Mouse (Mus musculus) cerebellum, adult 9-10 months (tissue): ENCODE data around the gene Hivep1.

Experiments used
- DNase-seq: peaks from one replicate; pipeline ENCODE4 v3.0.0; 2022

The Hivep1 gene

DNA sequence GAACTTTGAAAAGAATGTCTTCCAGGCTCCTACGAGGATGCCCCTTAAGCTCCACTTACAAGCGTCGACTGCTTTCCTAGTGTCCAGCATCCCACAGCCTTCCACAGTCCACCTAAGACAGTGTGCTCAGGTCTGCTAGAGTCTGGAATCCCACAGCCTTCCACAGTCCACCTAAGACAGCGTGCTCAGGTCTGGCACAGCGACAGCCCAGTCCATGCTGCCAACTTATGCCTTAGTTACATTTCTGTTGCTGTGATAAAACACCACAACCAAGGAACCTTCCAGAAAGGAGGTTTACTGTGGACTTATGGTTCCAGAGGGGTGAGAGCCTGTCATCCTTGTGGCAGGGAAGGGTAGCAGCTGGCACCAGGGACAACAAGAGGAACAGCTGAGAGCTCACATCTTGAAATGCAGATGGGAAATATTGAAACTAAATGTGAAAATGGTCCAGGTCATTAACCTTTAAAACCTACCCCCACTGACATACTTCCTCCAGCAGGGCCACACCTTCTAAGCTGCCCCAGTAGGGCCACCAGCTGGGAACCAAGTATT lies 25.0 kb downstream of the Hivep1 start:
- no peak for DNase-seq

DNA sequence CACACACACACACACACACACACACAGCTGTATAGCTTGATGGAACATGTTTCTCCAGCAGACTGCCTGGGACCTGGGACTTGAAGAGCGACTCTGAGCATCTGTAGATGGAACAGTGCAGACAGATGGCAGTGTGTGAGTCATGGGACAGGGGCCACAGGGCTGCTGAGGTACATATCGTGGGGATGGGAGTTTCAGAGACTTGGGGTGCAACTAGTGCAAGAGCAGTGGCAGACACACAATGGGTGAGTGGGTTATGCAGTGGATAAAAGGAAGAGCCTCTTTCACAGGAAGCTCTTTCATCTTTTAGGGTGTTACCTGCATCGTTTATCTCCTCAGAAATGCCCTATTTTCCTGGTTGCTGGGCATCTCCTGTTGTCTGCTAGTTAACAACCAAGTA lies 25.8 kb downstream of the Hivep1 start:
- no peak for DNase-seq

DNA sequence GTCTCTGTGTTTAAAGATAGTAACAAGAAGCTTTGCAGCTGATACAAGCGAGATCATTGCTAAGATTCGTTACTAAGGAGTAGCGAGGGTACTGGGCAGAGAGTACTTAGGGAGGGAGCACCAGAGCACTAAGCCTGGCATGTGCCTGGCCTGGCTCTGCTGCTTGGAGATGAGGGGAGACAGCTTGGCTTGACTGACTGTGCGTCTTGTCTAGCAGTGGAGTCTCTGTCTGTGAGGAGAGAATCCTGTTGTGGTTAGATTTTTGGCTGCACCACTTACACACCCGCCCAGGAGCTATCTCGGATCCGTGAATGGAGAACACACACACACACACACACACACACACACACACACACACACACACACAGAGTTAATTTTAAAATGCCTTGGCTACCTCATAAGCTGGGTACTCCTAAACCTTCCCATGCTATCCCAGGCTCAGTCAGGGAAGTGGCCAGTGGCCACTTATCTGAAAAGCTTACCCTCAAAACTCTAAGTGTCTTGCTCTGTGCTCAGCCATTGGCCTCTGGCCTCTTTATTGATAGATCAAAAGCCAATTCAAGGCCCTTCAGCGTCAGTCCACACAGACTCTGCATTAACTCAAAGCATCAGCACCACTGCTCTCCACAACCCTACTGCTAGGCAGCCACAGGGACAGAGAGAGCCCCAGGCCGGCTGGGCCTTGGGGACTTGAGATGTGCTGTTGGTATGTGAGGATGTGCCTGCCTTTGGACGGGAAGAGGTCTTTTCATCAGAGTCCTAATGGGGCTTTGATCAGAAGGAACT lies 28.5 kb downstream of the Hivep1 start:
- DNase-seq: no peak

DNA sequence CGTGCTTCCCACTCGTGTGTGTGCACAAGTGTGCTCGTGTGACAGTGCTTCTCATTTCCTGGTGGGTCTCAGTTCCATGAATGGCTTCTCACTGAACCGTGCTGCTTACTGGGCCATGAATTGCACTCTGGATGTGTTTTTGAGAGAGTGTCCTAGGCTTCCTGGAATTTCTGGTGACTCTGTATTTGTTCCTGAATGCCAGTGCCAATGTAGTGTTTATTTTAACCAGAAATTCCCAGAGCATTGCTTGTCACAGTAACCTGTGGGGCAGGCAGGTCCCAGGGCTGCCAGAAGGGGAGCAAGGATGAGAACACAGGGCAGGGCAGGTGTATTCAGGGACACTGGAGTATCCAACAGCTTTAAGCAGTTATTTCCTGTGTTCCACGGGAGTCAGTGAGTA lies 36.5 kb downstream of the Hivep1 start:
- DNase-seq: no peak

DNA sequence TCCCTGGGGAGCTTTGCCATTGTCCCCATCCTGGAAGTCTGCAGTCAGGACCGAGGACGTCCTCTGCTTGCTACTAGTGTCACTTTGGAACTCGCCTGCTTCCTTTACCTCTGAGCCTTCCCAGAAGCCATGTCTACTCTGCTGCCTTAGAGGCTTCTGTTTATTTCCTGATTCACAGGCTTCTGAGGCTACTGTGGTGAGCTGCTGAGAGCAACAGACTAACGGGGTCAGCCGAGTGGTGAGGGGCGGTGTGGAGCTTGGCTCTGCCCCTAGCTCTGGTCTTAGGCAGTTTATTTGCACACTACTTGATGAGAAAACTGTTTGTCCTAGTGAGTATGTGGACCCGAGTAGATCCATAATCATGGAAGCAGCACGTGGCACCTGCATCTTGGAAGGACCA lies 37.2 kb downstream of the Hivep1 start:
- no peak for DNase-seq

DNA sequence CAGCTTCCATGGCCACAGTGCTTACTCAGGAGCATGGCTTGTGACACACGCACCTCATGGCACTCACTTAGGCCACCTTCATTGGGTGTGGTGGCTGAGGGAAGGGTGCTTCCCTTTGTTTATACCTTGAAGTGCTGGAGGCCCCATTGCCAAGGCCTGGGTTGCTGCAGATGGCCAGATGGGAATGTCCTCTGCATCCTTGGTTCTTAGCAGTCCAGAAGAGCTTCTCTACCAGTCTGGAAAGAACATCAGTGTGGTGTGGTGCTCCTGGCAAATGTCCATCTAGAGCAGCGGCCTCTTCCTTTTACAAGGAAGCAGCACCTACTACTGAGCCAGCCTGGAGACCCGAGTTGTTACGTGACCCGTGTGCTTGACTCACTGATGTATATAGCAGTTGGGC lies 38.9 kb downstream of the Hivep1 start:
- DNase-seq: no peak

DNA sequence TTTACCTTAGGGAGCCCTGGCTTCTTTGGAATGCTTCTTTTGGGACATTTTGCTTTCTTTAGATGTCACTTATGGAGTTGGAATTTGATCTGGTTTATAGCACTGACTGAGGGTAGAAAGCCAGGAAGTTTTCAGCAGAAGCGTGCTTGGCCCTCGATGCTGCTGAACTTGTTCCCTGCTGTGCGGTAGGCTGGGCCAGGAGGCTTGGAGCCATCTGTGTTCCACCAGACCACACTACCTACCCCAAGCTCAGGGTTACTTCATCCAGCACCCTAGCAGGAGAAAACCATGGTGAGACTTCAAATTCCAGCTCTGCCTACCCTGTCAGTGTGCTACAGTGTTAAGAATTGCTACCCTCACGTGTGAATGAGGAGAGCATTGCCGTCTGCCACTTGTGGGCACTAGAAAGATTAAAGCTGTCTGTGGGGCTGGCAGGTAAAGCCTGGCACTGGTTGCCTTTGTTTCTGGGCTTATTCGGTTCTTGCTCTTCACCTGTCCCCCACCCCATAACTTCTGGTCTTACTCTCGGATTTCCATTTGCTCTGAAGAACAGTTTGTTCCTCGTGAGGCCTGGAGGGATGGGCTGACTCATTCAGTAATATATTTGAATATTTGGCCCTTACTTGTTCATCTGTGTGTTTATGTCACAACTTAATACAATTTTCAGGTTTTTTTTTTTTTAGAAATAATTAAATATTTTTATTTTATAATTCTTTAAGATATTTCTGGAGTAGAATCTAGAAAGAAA lies 40.7 kb downstream of the Hivep1 start:
- DNase-seq: peak; percentile 73

DNA sequence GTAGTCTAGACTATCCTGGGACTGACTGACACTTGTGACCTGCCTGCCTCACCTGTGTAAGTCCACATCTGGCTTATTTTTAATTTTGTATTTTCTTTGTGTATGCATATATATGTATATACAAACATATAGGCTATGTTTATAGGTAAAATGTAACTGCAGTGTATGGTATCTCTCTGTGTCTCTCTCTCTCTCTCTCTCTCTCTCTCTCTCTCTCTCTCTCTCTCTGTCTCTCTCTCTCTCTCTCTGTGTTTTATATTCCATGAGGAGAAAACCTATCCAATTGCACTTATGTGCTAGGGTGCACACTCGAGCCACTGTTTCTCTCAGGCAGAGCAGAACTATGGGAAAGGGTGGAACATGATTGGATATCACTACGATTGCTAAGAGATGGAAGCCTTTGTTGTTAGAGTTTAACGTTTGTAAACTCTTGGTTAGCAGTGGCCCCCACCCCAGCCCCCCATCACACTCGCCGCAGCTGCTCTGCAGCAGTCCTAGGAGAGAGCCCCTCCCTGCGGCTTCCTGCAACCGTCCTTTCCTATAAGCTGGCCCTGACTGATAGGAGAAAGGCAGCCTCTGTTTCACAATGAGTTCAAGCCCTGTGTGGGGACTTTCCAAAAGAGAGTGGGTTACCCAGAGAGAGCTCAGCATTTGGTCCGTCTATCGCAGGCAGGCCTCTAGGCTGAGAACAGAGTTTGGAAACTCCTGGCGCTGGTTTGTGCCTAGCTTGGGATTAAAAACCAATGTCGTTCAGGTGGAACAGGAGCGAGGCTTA lies 41.6 kb downstream of the Hivep1 start:
- no peak for DNase-seq

DNA sequence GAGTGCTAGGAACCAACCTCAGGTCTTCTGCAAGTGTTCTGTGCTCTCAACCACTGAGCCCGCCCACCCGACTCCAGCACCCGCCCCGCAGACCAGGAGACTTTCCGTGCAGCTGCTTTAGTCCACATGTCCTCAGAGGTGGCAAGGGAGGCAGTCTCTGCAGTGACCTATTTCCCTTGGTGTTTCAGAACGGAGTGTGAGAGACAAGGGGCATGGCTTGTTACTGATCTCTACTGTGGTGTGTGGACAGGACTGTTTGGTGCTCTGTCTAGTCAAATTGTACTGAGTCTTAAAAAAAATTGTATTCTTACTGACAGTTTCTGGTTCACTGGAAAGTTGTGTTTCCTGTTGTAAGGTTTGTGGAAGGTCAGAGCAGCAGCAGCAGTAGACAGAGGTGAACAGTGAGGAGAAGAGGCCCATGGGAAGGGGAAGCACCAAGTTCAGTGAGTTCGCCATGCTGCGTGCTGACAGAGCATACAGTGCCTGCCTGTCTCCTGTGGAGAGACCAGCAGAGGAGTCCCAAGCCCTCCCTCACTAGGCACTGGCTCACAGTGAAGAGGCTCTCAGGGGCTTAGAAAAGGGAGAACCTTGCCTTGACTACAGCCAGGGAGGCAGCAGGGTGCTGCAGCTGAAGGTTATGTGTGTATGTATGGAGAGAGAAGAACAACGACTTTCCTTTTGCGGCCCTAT lies 44.1 kb downstream of the Hivep1 start:
- no peak for DNase-seq

DNA sequence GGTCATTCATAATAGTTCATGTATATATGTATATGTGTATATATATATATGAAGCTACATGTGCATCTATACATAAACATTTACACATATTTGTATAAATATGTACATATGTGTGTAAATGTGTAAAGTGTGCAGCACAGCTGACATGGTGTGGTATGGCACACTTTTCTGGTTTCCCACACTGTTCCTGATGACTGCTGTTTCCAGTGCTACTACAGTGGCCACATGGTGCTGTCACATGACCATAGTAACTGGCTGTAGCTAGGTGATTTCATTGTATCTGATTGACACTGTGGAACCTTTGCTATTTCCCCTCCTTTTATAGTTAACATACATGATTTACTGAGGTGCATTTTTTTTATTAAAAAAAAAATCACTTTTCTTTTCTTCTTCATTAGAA lies 45.3 kb downstream of the Hivep1 start:
- DNase-seq: no peak

DNA sequence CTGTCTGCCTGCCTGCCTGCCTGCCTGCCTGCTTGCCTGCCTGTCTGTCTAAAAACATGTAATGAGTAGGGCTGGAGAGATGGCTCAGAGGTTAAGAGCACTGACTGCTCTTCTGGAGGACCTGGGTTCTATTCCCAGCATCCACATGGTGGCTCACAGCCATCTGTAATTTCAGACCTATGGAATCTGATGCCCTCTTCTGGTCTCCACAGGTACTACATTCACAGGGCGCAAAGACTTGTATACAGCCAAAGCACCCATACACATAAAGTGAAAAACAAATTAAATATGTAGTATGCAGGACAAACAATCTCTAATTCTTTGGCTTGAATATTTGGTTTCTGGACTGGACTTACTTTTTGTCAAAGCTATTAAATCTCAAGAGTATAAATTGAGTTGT lies 46.7 kb downstream of the Hivep1 start:
- DNase-seq: no peak

DNA sequence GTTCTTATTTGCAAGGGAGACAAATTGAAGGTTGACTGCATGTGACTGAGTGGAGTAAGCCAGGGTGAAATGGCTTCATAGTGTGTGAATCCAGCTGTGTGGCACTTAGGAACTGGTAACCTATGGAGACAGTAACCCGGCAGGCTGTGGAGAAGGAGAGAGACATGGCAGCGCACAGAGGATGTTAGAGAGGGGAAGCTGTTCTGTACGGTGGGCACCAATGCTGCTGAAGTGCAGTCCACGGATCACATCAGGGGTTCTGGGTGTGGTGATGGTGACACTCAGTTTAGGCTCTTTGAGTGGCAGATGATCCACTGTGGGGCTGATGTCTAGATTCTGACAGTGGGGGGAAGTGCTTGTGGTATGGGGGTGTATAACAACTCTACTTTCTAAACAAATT lies 47.7 kb downstream of the Hivep1 start:
- no peak for DNase-seq

DNA sequence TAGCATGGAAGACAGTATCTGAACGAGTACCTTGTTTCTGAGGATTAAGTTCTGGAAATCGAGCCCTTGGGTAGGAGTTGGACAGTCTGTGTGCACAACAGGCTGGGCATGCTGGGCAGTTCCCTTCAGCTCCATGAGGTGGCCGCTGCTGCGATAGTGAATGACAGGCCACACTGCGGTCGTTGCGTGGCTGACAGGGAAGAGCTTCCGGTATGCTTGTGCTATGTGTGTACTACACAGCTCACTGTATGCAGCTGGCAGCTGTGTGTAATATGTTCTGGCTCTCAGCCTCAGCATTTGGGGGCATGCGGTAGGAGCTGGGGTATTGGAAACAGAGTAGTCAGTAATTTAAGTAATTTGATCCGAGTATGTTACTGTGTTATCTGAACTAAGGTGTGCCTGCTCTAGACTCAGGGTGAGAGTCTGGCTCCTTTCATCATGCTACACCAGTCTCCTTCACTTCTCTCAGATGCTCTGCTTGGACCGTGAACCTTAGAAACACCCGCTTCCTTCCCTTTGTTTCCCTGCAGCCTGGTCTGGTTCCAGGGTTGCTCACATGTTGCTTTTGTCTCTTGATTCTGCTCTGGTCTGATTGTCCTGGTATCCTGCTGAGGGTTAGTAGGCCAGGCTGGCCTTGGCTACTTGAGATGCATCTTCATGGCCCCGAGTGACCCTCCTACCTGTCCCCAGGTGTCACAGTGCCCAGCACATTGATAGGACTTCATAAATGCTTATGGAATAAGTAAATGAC lies 49.8 kb downstream of the Hivep1 start:
- peak; percentile 65 for DNase-seq

DNA sequence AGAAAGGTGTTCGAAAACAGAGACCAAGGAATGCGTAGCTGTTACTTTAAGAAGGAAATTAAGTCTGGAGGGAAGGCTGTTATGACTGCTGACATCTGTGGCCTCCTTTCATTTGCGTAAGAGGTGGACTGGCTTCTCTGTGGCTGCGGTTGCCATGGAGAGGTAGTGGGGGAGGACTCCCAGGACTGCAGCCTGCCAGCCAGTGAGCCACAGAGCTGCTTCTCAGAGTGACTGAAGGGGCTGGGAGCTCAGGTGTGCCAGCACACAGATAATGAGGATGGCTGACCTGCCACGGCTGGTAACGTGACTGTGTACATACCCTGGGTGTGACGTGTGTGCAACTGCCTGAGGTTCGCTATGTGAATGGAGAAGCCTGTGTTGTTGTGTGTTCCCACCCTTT lies 51.2 kb downstream of the Hivep1 start:
- peak; percentile 87 for DNase-seq

DNA sequence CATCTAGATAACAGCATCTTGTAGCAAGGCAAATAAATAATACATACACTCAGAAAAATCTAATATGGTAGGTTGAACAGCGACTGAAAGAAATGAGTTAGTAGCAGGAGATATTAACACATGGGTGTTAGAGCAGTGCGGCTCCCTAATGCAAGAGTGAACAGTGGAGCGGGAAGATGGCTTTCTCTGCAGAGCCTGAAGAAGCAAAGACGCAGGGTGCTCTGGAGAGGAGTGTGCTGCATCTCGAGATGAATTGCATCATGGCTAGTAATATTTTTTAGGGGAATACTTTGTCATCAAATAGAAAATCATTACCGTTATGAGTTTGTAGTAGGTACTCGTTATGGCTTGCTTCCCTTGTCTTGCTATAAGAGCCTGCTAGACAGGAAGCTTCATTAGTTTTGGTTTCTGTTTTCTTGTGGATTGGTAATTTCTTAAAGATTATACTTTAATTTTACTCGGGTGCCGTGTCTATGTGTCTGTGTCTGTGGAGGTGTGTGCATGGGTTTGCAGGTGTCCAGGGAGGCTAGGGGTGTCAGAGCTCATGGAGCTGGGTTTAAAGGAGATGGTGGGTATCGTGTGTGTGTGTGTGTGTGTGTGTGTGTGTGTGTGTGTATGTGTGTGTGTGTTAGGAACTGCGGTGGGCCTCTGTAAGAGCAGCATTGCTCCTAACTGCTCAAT lies 51.8 kb downstream of the Hivep1 start:
- DNase-seq: peak; percentile 48

DNA sequence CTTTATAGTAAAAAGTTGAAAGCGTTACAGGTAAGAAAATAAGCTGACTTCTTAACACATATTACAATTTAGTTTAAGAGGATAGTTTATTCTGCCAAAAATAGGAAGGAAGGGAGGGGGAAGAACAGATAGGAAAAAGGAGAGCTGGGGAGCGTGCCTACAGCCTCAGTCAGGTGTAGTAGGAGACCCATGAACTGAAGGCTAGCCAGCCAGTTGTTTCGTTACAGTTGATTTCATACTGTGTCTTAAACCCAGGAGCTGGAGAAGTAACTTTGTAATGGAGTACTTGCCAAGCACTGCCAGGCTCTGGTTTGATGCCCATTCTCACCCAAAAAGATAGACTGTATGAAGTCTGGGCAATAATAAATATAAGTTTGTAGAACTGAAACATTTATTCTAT lies 52.5 kb downstream of the Hivep1 start:
- peak; percentile 21 for DNase-seq

DNA sequence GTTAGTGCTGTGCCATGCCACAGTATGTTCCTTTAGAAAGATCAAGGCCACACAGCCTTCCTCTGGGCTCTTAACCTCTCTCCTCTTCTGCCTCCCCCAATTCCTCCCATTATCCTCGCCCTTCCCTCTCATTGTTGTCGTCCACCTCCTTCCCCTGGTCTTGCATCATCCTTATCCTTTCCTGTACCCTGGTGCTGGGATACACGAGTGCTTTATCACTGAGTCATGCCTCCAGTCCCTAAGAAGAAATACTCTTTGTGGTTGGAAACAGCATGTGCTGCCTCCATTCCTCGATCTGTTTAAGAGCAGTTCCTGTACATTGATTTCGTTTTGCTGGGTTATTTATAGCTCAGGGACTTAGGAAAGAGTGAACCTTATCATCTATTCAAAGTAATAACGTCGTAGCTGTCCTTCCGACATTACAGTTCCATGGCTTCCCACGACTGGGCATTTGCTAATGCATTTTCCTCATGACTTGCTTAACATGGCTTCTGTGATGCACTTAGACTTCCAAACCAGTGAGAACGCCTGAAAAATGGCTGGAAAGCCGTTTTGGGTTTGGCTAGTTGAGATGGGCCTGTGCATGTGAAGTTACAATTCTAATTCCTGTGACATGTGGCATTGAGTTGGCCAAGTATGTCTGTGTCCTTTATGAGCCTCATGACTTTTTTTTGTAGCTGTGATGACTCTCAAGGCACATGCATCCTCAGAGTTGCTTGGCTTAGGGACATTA lies 56.8 kb downstream of the Hivep1 start:
- peak; percentile 2 for DNase-seq

DNA sequence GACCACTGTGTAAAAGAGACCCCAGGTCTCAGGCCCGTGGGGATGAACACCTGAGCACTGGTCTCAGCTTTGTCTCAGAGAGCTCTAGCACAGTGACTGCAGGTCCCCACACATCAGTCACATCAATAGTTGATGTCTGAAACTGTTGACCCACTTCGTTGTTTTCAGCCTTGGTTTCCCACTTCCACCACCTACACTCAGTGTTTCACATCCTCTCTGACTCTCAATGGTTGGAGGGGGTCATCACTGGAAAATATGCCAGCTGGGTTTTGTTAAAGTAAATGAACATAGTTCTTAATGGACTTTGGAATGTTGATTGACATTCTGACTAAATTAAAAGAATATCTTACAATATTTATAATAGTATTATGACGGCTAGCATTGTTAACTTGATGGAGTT lies 58.6 kb downstream of the Hivep1 start:
- DNase-seq: peak; percentile 10

DNA sequence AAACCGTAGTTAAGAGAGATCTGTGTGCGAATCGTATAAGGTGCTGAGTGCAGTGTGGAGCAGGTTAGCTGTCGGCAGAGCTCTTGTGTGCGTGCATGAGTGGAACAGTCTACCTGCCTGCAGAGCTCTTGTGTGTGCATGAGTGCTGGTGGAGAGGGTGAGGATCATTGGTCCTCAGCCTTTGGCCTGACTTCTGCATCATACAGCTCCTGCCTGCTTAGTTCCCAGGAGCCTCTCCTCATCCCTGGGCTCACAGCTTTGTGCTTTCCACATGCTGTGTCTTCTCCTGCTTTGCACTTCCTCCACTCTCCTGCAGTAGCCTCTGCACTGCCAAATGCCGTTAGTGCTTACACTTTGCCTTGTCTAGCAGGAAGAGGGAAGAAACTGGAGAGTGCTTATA lies 60.2 kb downstream of the Hivep1 start:
- no peak for DNase-seq

DNA sequence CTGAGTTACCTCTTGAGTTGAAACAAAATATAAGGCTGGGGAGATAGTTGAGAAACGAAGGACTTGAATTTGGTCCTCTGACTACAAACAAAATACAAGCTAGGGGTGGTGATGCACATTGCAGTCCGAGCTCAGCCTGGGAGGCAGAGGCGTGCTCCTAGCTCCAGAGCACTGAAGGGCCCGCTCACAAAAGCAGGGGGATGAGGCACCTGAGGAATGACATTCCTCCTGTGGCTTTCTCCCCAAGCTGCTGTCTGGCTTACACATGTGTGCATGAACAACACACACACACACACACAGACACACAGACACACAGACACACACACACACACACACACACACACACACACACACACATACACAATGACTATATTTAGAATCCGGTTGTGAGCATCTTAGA lies 60.9 kb downstream of the Hivep1 start:
- peak; percentile 6 for DNase-seq

DNA sequence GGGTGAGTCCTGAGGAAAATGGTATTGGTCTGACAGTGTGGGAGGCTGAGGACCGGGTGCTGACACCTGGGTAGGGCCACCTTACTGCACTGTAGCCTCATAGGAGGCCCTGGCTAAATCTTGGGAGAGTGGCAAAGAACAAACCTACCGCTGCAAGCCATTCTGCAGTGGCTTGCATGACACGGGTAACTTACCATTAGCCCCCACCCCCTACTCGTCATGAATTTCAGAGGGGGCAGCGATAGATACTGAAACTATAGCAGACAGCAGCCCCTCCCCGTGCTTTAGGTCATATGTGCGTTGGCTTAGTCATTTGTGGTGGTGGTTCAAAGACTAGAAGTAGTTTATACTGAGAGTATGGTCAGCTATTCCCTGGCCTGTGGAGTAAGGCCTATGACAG lies 61.8 kb downstream of the Hivep1 start:
- peak; percentile 2 for DNase-seq
